ENCODE assay signal across 13 mouse cellular contexts in genomic region chr2:115449783-115450483, GRCm38 (mm10).
"Had no signal": no experiment of that assay in that cellular context is flagged by ENCODE, and none has a peak within 500 bp of the region (broad histone marks: within the 10 kb centered on the region; RNA-seq: fewer than 3 reads in every experiment).

No protein-coding gene starts in this region.

- DNase-seq: kidney, adult 18-20 months; kidney, postnatal 10 days; kidney, postnatal 4 days; right cerebral cortex, adult 18-20 months; right cerebral cortex, postnatal 25 days; thymus, postnatal 4 days had no signal

- H3K4me1 ChIP-seq: limb, embryonic 12.5 days; lung, embryonic 15.5 days; midbrain, embryonic 13.5 days; neural tube, embryonic 15.5 days had no signal

- H3K4me2 ChIP-seq: limb, embryonic 12.5 days; lung, embryonic 15.5 days; midbrain, embryonic 13.5 days; neural tube, embryonic 15.5 days had no signal

- H3K9me3 ChIP-seq: limb, embryonic 12.5 days; lung, embryonic 15.5 days; midbrain, embryonic 13.5 days; neural tube, embryonic 15.5 days had no signal

- H3K4me3 ChIP-seq: layer of hippocampus, adult 2 months; limb, embryonic 12.5 days; lung, embryonic 15.5 days; midbrain, embryonic 13.5 days; myocyte; neural tube, embryonic 15.5 days had no signal

- H3K27ac ChIP-seq: layer of hippocampus, adult 2 months; limb, embryonic 12.5 days; liver, embryonic 14.5 days; lung, embryonic 15.5 days; midbrain, embryonic 13.5 days; neural tube, embryonic 15.5 days had no signal

- H3K9ac ChIP-seq: limb, embryonic 12.5 days; liver, embryonic 14.5 days; lung, embryonic 15.5 days; midbrain, embryonic 13.5 days; neural tube, embryonic 15.5 days had no signal

- H3K27me3 ChIP-seq: limb, embryonic 12.5 days; lung, embryonic 15.5 days; midbrain, embryonic 13.5 days; neural tube, embryonic 15.5 days had no signal

- H3K36me3 ChIP-seq: limb, embryonic 12.5 days; lung, embryonic 15.5 days; midbrain, embryonic 13.5 days; neural tube, embryonic 15.5 days had no signal

- ATAC-seq: midbrain, embryonic 13.5 days had no signal
